Mouse (Mus musculus): ENCODE data around the gene Ddi2.

DNA sequence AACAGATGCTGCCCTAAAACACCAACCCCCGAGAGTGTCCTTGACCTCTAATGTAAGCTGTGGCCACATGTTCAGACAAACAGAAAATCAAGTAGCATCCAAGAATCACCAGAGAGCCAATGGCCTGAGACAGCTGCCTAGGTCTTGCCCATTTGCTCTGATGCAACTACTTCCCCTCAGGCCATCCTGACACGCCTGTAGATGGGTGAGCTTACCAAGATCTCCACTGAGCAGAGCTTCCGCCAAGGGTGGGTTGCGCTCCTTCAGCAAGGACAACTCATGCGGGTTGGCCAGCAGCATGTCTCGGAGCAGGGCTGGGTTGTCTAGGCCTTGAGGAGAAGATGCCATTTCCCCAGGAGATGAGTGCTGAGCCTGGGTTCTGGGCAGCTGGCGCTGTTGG is 15.2 kb downstream of the Ddi2 start:
- TF ChIP-seq POLR2A (IDR thresholded peaks at IDR 0.05; ENCODE audit: low read depth, low read length) (no peak), CTCF (IDR thresholded peaks at IDR 0.05; ENCODE audit: extremely low read depth, insufficient read length, insufficient replicate concordance, low read depth, low read length) (no peak)
